Comparison of ENCODE assay signal across 26 mouse cellular contexts in genomic region chr12:84447386-84447785, GRCm38 (mm10). TPM values are rescaled to one million over a fixed set of nuclear protein-coding genes. Genes with fewer than 3 reads are reported as not detected.
A peak's percentile ranks its signal among the peaks of the same experiment; 100 is the strongest.
DNase-seq lines count a peak whose midpoint lies in the region; ATAC-seq and TF ChIP-seq lines count a peak whose summit lies in the region.
"Had no signal": no experiment of that assay in that cellular context is flagged by ENCODE, and none has a peak within 500 bp of the region (broad histone marks: within the 10 kb centered on the region; RNA-seq: fewer than 3 reads in every experiment).

No protein-coding gene starts in this region.

- DNase-seq in heart, adult 11 months = peak; percentile 35
- no peak for DNase-seq in heart, embryonic 10.5 days (ENCODE audit: low spot score)
- peak; percentile 81 for DNase-seq in kidney, adult 2 months
- DNase-seq in kidney, postnatal 10 days = no peak
- DNase-seq in forebrain, embryonic 14.5 days (ENCODE audit: low spot score) = no peak
- DNase-seq: adrenal gland, adult 8-10 months; adrenal gland, postnatal 25 days; cerebellum, adult 11-12 months; cerebellum, adult 8-10 months; cerebellum, postnatal 10 days; cerebellum, postnatal 36 days; embryo, embryonic 11 days; gastrocnemius, postnatal 14 days; heart, adult 18-20 months; heart, postnatal 14 days; heart, postnatal 4 days had no signal

- no peak for TF ChIP-seq POLR2A in kidney, adult 2 months (IDR thresholded peaks at IDR 0.05; ENCODE audit: low read depth, low read length)

- WGBS in heart, embryonic 10.5 days = 71% methylated on average over 1 of the region's 1 CpGs
- WGBS in kidney, adult 2 months = 46% methylated on average over 1 of the region's 1 CpGs
- 69% methylated on average over 1 of the region's 1 CpGs for WGBS in kidney, embryonic 16.5 days
- WGBS in forebrain, embryonic 14.5 days = 66% methylated on average over 1 of the region's 1 CpGs

- no peak for TF ChIP-seq CTCF in kidney, adult 2 months (conservative IDR thresholded peaks at IDR 0.05; ENCODE audit: insufficient read depth, insufficient read length, low read depth, low read length)

- H3K4me1 ChIP-seq in heart, embryonic 10.5 days = peaks cover 15% of the 10 kb centered on the region; the same call in 1 of the 2 replicates
- H3K4me1 ChIP-seq in kidney, adult 2 months (ENCODE audit: control insufficient read depth, insufficient read depth, low read length) = peaks cover 5% of the 10 kb centered on the region; the same call in 1 of the 2 replicates
- peaks cover 11% of the 10 kb centered on the region for H3K4me1 ChIP-seq in kidney, embryonic 16.5 days (ENCODE audit: insufficient read depth, low read length)
- peaks cover 3% of the 10 kb centered on the region; the same call in 1 of the 2 replicates for H3K4me1 ChIP-seq in forebrain, embryonic 14.5 days (ENCODE audit: control insufficient read depth, insufficient read depth, low read length)

- no peak overlapping the region for H3K27ac ChIP-seq in heart, embryonic 10.5 days
- peak overlapping the region; percentile 75 for H3K27ac ChIP-seq in kidney, adult 2 months (ENCODE audit: insufficient read depth, low read depth, low read length)
- peak overlapping the region; percentile 48; the same call in 1 of the 2 replicates for H3K27ac ChIP-seq in kidney, embryonic 16.5 days (ENCODE audit: low read length)
- no peak overlapping the region for H3K27ac ChIP-seq in forebrain, embryonic 14.5 days (ENCODE audit: low read depth, low read length)
- H3K27ac ChIP-seq: embryonic facial prominence, embryonic 10.5 days; embryonic facial prominence, embryonic 13.5 days; forebrain, embryonic 12.5 days; heart, embryonic 13.5 days; hindbrain, embryonic 14.5 days; hindbrain, postnatal 0 days had no signal

- 0 out of 2 replicates have a peak, but pooled peaks cover 6% of the 10 kb centered on the region for H3K27me3 ChIP-seq in heart, embryonic 10.5 days (ENCODE audit: insufficient read depth, poor library complexity, severe bottlenecking)
- H3K27me3 ChIP-seq in kidney, adult 2 months (replicated peaks; ENCODE audit: control insufficient read depth, insufficient read depth, low read length) = no peaks in the 10 kb centered on the region
- no peaks in the 10 kb centered on the region for H3K27me3 ChIP-seq in kidney, embryonic 16.5 days (ENCODE audit: insufficient read depth, low read length)
- H3K27me3 ChIP-seq in forebrain, embryonic 14.5 days (replicated peaks; ENCODE audit: control insufficient read depth, insufficient read depth, low read length) = no peaks in the 10 kb centered on the region
- H3K27me3 ChIP-seq: embryonic facial prominence, embryonic 13.5 days had no signal

- H3K9me3 ChIP-seq in heart, embryonic 10.5 days = no peaks in the 10 kb centered on the region
- no peaks in the 10 kb centered on the region for H3K9me3 ChIP-seq in kidney, embryonic 16.5 days (ENCODE audit: low read length)
- no peaks in the 10 kb centered on the region for H3K9me3 ChIP-seq in forebrain, embryonic 14.5 days (replicated peaks; ENCODE audit: control insufficient read depth, low read length)
- H3K9me3 ChIP-seq: embryonic facial prominence, embryonic 10.5 days; embryonic facial prominence, embryonic 13.5 days; forebrain, embryonic 12.5 days; heart, embryonic 13.5 days had no signal

- ATAC-seq in kidney, embryonic 16.5 days (ENCODE audit: low FRiP score, low TSS enrichment) = no peak
- ATAC-seq in forebrain, embryonic 14.5 days = no peak
- ATAC-seq: activated CD4-positive, CD25-positive, alpha-beta regulatory T cell, adult 4 months; forebrain, embryonic 16.5 days; hindbrain, postnatal 0 days had no signal

- H3K4me2 ChIP-seq in kidney, embryonic 16.5 days (replicated peaks; ENCODE audit: low read depth, low read length) = no peak overlapping the region
- H3K4me2 ChIP-seq in forebrain, embryonic 14.5 days (ENCODE audit: low read length) = no peak overlapping the region
- H3K4me2 ChIP-seq: embryonic facial prominence, embryonic 13.5 days; forebrain, embryonic 12.5 days; heart, embryonic 13.5 days; hindbrain, embryonic 14.5 days had no signal

- H3K4me3 ChIP-seq in heart, embryonic 10.5 days = no peak overlapping the region
- H3K4me3 ChIP-seq in kidney, adult 2 months (ENCODE audit: insufficient read depth, low read depth, low read length) = no peak overlapping the region; the same call in 1 of the 2 replicates
- H3K4me3 ChIP-seq in kidney, embryonic 16.5 days (ENCODE audit: low read length) = no peak overlapping the region
- H3K4me3 ChIP-seq in forebrain, embryonic 14.5 days (ENCODE audit: low read depth, low read length) = no peak overlapping the region
- H3K4me3 ChIP-seq: embryonic facial prominence, embryonic 10.5 days; embryonic facial prominence, embryonic 13.5 days; erythroblast, embryonic 14.5 days; forebrain, embryonic 12.5 days; heart, embryonic 13.5 days had no signal

- no peaks in the 10 kb centered on the region for H3K36me3 ChIP-seq in heart, embryonic 10.5 days
- H3K36me3 ChIP-seq in kidney, adult 2 months (ENCODE audit: control insufficient read depth, insufficient read depth, low read length) = no peaks in the 10 kb centered on the region; the same call in 1 of the 2 replicates
- no peaks in the 10 kb centered on the region for H3K36me3 ChIP-seq in kidney, embryonic 16.5 days (ENCODE audit: insufficient read depth, low read length)
- H3K36me3 ChIP-seq in forebrain, embryonic 14.5 days (ENCODE audit: control insufficient read depth, insufficient read depth, low read length) = no peaks in the 10 kb centered on the region
- H3K36me3 ChIP-seq: embryonic facial prominence, embryonic 10.5 days; embryonic facial prominence, embryonic 13.5 days; forebrain, embryonic 12.5 days; heart, embryonic 13.5 days had no signal

- H3K9ac ChIP-seq in kidney, embryonic 16.5 days (replicated peaks; ENCODE audit: low read length) = no peak overlapping the region
- no peak overlapping the region for H3K9ac ChIP-seq in forebrain, embryonic 14.5 days (ENCODE audit: low read length)
- H3K9ac ChIP-seq: embryonic facial prominence, embryonic 13.5 days; forebrain, embryonic 12.5 days; heart, embryonic 13.5 days; hindbrain, embryonic 14.5 days had no signal

RNA-seq across cellular contexts. Expression of gene Aldh6a1, which starts 3.4 kb away (rescaled TPM):
- polyA plus RNA-seq in heart, embryonic 10.5 days (2016; fragmentation: Nextera tagmentation; extraction: Ambion mirVana) = 23.8 and 31.3 TPM in 2 replicates
- 245 and 297 TPM in 2 replicates for polyA plus RNA-seq in kidney, adult 2 months (2012; rRNA removed)
- 89.2 and 93.4 TPM in 2 replicates for polyA plus RNA-seq in kidney, embryonic 16.5 days (2015; fragmentation: Nextera tagmentation; extraction: Ambion mirVana)
- polyA plus RNA-seq in forebrain, embryonic 14.5 days (2014; fragmentation: Nextera tagmentation; extraction: Ambion mirVana) = 35.2 and 37.7 TPM in 2 replicates

RNA-seq across cellular contexts. Expression of gene Lin52, which starts 3.8 kb away (rescaled TPM):
- 17.7 and 20.5 TPM in 2 replicates for polyA plus RNA-seq in heart, embryonic 10.5 days (2016; fragmentation: Nextera tagmentation; extraction: Ambion mirVana)
- 21.6 and 26.3 TPM in 2 replicates for polyA plus RNA-seq in kidney, adult 2 months (2012; rRNA removed)
- 21.7 and 23.7 TPM in 2 replicates for polyA plus RNA-seq in kidney, embryonic 16.5 days (2015; fragmentation: Nextera tagmentation; extraction: Ambion mirVana)
- polyA plus RNA-seq in forebrain, embryonic 14.5 days (2014; fragmentation: Nextera tagmentation; extraction: Ambion mirVana) = 41.2 and 46.1 TPM in 2 replicates

RNA-seq across cellular contexts. Expression of gene Rnf113a2, which starts 30.4 kb away (rescaled TPM):
- 20.0 and 22.0 TPM in 2 replicates for polyA plus RNA-seq in heart, embryonic 10.5 days (2016; fragmentation: Nextera tagmentation; extraction: Ambion mirVana)
- polyA plus RNA-seq in kidney, adult 2 months (2012; rRNA removed) = 5.6 and 6.2 TPM in 2 replicates
- 22.3 and 23.0 TPM in 2 replicates for polyA plus RNA-seq in kidney, embryonic 16.5 days (2015; fragmentation: Nextera tagmentation; extraction: Ambion mirVana)
- 27.6 and 30.4 TPM in 2 replicates for polyA plus RNA-seq in forebrain, embryonic 14.5 days (2014; fragmentation: Nextera tagmentation; extraction: Ambion mirVana)

RNA-seq across cellular contexts. Expression of gene Bbof1, which starts 38.5 kb away (rescaled TPM):
- polyA plus RNA-seq in heart, embryonic 10.5 days (2016; fragmentation: Nextera tagmentation; extraction: Ambion mirVana) = 0.57 and 1.1 TPM in 2 replicates
- polyA plus RNA-seq in kidney, adult 2 months (2012; rRNA removed) = 0.46 and 0.58 TPM in 2 replicates
- 1.5 and 2.2 TPM in 2 replicates for polyA plus RNA-seq in kidney, embryonic 16.5 days (2015; fragmentation: Nextera tagmentation; extraction: Ambion mirVana)
- polyA plus RNA-seq in forebrain, embryonic 14.5 days (2014; fragmentation: Nextera tagmentation; extraction: Ambion mirVana) = 0.94 and 3.3 TPM in 2 replicates

RNA-seq across cellular contexts. Expression of gene Entpd5, which starts 38.6 kb away (rescaled TPM):
- 20.0 and 23.4 TPM in 2 replicates for polyA plus RNA-seq in heart, embryonic 10.5 days (2016; fragmentation: Nextera tagmentation; extraction: Ambion mirVana)
- 100 and 111 TPM in 2 replicates for polyA plus RNA-seq in kidney, adult 2 months (2012; rRNA removed)
- 57.7 and 68.8 TPM in 2 replicates for polyA plus RNA-seq in kidney, embryonic 16.5 days (2015; fragmentation: Nextera tagmentation; extraction: Ambion mirVana)
- polyA plus RNA-seq in forebrain, embryonic 14.5 days (2014; fragmentation: Nextera tagmentation; extraction: Ambion mirVana) = 8.0 and 8.5 TPM in 2 replicates

Comparison
In these comparisons a context has a peak if more than half of its experiments do, and no peak if none do; other contexts are left out.
1. DNase-seq: peak in heart, adult 11 months (single experiment) and kidney, adult 2 months (single experiment); none in heart, embryonic 10.5 days (single experiment), kidney, postnatal 10 days (single experiment) and forebrain, embryonic 14.5 days (single experiment).
2. H3K27ac ChIP-seq: peak in kidney, adult 2 months (single experiment) and kidney, embryonic 16.5 days (single experiment); none in heart, embryonic 10.5 days (single experiment) and forebrain, embryonic 14.5 days (single experiment).